Mouse (Mus musculus) megakaryocyte, embryonic 14.5 days (primary cell): ENCODE measurements around the gene Txndc12.

ENCODE experiments used
- FLI1 ChIP-seq: IDR thresholded peaks from 2 replicates; pipeline ENCODE4 v1.6.1; 2012; ENCODE audit warnings: low read length, inconsistent platforms, mixed read lengths
- GATA1 ChIP-seq: IDR thresholded peaks from 3 replicates; pipeline ENCODE4 v1.6.1; 2012; ENCODE audit warnings: mixed read lengths, low read length, inconsistent platforms, borderline replicate concordance

DNA sequence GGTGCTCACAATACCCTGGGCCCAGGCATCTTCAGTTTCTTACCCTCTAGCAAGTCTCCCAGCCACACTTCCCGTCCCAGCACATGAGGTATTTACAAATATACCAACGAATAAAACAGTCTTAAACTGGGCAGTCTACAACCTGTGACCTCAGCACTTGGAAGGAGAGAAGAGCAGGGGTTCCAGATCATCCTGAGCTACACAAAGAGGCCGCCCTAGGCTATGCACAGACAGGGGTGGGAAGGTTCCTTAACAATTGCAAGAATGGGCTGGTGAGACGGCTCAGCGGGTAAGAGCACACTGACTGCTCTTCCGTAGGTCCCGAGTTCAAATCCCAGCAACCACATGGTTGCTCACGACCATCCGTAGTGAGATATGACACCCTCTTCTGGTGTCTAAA lies 68.9 kb downstream of the Txndc12 start:
- TF ChIP-seq GATA1: no peak
- TF ChIP-seq FLI1: no peak
